Mouse (Mus musculus) liver (tissue): Measurements from ENCODE around the gene Epdr1.

Experiments
- DNase-seq: peaks from one replicate; pipeline ENCODE4 v3.0.0-alpha.2; 2020; ENCODE audit warnings: mixed read lengths

The Epdr1 gene

GRCm38 (mm10) chr13:19619216-19619927, at the start of gene Epdr1:
TSS of gene Epdr1 (minus strand) at chr13:19619927.
- peak; percentile 71 for DNase-seq

- DNase-seq = no peak
Observed at GRCm38 (mm10) chr13:19668355-19669140, 48.8 kb upstream of the Epdr1 start.

DNA sequence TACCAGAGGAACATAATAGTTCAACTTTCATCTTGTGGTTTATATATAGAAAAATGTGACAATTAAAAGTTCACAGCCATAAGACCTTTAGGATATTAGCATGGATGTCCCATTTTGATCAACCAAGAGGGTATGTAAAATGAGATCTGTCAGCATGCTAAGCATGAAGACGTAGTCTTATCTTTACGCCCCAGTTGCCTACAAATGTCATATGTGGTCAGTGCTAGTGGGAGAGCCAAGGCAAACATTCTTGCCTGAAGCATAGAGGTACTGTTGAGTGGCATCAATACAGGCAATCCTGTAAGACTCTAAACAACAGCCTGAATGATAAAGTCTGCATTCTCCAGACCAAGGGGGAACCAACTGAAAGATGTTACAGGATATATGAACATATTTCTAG, 32.7 kb upstream of the Epdr1 start:
- no peak for DNase-seq

GRCm38 (mm10) chr13:19649824-19650223, 30.1 kb upstream of the Epdr1 start:
- peak; percentile 65 for DNase-seq

GRCm38 (mm10) chr13:19644225-19644624, 24.5 kb upstream of the Epdr1 start:
- DNase-seq = no peak

DNA sequence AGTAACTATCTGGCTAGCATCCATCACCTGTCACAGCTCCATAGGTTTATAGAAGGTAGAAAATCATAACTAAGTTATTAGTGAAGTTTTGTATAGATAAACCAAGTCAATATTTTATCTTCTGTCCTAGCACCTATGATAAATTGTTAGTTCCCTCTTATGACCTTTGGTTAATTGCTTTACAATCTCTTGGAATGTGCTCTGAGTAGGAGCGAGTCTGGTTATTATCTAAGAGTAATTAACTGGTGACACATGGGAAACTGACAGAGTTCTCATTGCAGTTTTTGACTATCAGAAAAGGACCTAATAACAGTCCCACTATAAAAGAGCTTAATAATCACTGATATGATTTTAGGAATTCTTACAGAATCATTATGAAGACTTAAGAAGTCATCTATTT, 23.8 kb upstream of the Epdr1 start:
- DNase-seq = no peak

DNA sequence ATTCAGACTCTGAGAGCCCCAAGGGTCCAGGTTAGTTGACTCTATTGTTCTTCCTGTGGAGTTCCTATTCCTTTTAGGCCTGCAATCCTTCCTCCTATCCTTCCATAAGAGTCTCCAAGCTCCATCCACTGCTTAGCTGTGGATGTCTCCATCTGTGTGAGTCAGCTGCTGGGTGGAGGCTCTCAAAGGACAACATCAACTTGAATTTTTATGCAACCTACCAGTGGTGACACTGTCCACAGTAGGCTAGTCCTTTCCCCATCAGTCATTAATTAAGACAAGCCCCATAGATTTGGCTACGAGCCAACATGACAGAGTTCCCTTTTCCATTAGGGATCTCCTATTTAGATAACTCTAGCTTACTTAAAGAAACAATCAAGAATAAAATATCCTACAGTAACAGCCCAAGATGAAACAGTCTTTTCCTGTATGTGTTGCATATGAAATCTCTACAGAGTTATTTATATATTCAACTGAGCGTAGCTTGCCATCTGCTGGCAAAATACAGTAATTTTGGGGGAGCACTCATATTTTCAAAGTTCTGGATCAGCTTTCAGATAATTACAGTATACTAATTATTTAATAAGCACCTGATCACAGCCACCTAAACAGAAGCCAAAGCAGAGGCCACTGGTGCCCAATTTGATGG, 20.6 kb upstream of the Epdr1 start:
- no peak for DNase-seq

DNA sequence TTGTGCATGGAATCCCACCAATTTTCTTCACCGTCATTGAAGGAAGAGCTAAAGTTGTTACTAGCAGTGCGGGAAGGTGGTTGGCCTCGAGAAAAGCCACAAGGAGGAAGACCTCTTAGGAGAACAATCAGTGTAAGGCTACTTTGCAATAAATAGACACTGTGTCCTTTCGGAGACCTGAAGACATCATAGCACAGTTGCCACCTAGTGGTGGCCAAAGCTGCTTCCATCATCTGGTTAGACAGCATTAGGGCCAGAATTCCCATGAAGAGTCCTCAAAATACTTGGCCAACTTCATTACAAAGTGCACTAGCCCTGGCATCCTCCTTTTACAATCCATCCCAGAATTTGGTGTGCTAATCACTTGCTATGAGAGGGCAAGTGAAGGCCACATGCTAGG, 16.4 kb upstream of the Epdr1 start:
- peak; percentile 39 for DNase-seq

- peak; percentile 35 for DNase-seq
Observed at GRCm38 (mm10) chr13:19630768-19631709, 11.3 kb upstream of the Epdr1 start.

DNA sequence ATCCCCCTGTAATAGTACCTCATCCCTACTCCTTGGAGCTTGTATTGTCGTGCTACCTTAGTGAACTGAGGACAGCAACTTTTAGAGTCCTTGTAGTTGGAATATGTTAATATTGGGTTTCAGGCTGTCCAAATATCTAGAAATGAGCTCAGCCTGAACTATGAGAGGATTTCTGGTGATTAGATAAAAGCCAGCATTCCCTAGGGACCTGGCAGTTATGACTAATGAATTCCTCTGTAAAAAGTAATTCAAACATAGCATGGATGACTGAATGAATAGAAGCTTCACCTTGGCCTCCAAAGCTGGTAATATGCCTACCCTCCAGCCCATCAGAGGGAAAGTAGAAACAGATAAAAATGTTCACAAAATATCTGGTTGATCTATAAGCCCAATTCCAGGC, 6.7 kb upstream of the Epdr1 start:
- DNase-seq = no peak

DNA sequence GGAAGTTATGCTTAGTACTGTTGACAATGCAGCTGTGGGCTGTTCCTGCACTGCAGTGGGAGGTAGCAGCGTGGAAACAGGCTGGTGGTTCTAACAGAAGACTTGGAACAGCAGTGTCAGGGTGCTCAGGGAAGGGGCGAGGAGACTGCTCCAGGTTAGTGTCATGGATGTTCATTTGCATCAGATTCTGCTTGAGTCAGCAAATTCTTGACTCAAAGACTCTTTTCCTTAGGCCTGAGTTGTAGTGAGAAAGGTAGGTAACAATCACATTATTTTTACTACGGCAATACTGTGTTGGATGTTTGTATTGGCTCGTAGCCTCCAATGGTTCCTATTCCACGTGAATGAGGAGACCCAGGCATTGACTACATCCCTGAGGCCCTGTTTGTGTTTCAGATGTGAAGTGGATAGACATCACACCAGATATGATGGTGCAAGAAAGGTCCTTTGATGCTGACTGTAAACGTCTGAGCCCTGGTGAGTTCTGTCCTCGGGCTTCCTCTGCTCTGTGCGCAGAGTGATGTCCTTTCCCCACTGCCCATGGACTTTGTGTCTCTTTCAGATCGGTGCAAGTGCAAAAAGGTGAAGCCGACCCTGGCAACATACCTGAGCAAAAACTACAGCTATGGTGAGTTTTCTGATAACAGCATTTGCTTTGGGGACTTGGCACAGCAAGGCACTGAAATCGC, 5.0 kb upstream of the Epdr1 start:
- no peak for DNase-seq

- DNase-seq = no peak
Observed at GRCm38 (mm10) chr13:19623228-19623905, 3.6 kb upstream of the Epdr1 start.

GRCm38 (mm10) chr13:19622573-19623227, 3.0 kb upstream of the Epdr1 start, which contains the start of gene Sfrp4:
TSS of gene Sfrp4 (plus strand) at chr13:19623104.
- peak; percentile 59 for DNase-seq

GRCm38 (mm10) chr13:19618841-19619215, 899 bp downstream of the Epdr1 start:
- DNase-seq = peak; percentile 44

DNA sequence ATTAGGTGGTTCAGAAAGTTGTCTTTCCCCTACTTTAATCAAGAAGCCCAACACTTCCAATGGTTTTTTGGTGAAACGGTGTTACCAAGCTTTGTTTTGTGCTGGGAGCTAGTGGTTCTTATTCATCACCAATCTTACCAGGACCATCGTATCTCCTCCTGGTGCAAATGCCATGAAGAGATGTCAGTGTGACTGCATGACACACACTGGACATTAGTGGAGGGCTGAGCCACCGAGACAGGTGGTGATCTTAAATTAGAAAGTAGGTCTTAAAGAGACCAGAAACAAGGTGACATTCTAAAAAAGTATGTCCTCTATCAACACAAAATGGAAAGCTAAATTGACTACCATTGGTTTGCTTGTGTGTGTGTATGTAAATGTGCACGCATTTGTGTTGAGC, 1.6 kb downstream of the Epdr1 start:
- no peak for DNase-seq

GRCm38 (mm10) chr13:19614311-19614710, 5.4 kb downstream of the Epdr1 start:
- no peak for DNase-seq

- no peak for DNase-seq
Observed at GRCm38 (mm10) chr13:19613426-19613825, 6.3 kb downstream of the Epdr1 start.

DNA sequence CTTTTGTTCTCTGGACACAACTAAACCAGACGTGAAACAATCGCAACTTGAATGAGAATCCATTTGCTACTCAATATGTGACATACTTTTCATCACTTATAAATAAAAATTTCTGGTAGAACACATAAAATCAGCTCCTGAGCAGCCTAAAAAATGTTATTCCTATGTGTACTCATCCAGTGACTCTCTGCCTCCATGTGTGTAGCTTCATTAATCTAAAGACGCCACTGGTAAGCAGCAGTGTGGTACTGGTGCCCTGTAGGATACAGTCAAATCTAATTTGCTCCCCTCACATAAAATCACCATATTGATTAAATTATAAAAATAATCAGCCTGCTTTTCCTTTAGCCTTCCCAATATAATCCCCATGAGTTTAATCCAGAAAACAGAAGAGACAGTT, 6.8 kb downstream of the Epdr1 start:
- no peak for DNase-seq

GRCm38 (mm10) chr13:19612348-19612747, 7.4 kb downstream of the Epdr1 start:
- DNase-seq = no peak

- no peak for DNase-seq
Observed at GRCm38 (mm10) chr13:19608120-19608519, 11.6 kb downstream of the Epdr1 start.

GRCm38 (mm10) chr13:19604916-19605315, 14.8 kb downstream of the Epdr1 start:
- no peak for DNase-seq
